Mouse (Mus musculus) right cerebral cortex, postnatal 10 days (tissue): Measurements from ENCODE around the gene Rinl.

ENCODE experiments used
- DNase-seq, 2 experiments: peaks; one replicate each; pipeline ENCODE4 v3.0.0; 2021; ENCODE audit warnings: low spot score in 2 of 2

Rinl gene

DNA sequence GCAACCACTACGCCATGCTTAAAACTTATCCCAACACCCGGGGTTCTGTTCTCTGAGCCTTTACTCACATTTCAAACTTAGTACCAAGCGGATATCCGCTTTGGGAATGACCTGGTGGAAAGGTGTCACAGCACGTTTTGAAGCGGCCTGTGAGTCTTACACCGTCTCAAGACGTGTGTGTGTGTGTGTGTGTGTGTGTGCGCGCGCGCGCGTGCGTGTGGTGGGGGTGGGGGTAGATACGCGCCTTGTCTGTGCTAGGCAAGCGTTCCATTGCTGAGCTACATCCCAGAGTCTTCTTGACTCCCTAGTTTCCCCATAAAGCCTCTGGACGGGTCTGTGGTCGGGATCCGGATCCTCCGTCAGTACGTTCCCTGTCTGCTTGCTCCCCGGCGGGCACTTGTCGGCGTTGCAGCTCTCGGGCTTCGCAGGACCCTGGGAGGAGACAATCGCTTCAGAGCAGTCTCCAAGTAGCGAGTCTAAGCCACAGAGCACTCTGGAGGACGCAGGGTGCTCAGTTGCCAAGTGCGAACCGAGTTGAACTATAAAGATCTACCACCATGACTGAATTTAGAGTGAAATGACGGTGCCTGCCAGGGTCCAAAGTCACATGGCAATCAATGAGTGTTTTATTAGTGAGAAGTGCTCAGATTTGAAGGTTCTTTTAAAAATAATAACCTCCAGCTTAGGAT, 20.8 kb downstream of the Rinl start:
- peak; percentile 78 to 79 for DNase-seq

DNA sequence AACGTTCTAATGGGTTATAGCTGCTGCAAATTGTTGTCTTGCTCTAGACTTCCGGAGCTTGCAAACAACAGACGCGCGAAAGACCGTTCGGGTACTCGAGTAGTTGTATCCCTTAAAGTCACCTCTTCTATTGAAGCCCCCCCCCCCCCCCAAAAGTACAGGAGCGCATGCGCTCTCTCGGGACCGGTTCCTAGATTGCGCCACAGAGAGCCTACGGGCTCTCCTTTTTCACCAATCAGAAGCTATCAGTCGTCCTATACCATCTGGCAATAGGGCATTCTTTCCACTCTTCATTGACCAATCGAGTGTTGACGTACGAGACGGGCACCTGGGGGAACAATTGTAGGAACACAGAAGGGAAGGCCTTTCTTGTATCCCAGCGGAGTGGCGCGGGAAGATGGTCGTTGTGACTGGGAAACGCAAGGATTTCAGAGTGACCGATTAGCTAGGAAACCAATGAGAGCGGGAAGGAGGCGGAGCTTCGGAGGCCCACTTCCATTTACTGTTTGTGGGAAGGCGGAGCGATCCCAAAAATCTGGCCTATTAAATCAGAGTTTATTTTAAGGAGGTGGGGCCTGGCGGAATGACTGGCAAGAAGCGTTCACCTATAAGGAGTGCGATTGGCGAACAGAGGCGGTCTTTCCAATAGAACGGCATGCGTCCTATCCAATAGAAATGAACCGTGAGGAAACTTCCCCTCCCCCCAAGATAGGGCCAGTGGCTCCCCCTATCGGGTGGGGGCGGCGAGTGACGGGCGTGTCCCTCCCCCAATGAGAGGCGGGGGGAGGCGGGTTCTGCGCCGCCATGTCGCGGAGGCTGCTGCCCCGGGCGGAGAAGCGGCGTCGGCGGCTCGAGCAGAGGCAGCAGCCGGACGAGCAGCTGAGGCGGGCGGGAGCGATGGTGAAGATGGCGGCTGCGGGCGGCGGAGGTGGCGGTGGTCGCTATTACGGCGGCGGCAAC, 21.6 kb downstream of the Rinl start:
- peak; percentile 98 to 99 for DNase-seq

DNA sequence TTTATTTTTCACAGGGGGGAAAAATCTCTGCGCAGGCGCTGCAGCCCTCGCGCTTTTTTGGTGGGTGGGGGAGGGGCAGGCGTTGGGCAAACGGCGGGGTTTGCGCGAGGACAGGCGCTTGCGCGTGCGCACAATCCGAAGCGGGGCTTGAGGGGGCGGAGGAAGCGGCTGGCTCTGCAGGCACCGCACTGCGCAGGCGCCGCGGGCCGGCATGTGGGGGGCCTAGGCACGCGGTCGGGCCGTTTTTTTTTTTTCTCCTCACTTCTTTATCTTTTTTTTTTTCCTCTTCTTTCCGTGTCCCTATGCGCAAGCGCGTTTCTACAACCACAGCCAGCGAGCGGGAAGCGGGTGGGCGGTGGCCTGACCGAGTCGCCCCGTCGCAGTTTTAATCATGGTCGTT, 22.5 kb downstream of the Rinl start:
- DNase-seq: peak; percentile 95 to 97

DNA sequence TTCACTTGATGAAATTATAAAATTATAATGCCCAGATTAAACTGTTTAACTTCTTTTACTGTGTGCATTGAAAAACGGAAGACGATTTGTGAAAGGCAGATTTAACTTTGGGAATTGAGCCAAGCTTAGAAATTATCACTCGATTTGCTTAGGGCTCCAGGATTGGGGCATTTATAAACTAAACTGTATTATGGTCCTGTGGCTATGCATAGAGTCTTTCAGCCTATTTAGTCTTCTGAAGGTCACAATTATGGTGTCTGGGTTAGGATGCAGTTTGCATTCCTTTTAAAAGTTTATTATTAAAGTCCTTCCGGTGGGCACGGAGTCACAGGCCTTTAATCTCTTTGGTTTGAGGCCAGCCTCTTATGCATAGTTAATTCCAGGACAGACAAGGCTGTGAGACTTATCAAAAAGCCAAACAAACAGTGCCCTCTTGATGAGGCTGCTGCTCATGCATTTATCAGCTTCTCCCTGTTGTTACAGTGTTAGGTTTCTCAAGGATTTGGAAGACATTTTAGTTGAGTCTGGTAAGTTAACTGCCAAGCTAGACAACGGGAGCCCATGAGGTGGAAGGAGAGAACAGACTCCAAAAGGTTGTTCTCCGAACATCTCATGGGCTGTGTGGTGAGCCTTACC, 23.0 kb downstream of the Rinl start:
- no peak for DNase-seq

DNA sequence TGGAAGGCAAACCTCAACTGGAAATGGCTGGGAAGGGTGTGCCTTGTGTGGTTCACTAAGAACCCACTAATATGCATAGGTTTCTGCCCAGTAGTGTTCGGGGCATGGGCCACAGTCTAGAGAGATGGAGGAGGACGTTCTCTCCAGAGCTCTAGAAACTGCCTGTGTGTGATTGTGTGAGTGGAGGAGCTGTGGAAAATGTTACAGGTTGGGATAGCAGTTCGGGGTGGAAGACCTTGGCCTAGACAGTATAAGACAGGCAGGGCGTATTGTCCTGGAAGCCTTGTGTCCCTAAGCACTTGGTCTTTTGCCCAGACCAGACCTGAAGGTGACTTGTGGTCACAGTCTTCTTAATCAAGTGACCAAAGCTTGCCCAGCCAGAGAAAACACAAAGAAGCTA, 23.7 kb downstream of the Rinl start:
- DNase-seq: no peak

DNA sequence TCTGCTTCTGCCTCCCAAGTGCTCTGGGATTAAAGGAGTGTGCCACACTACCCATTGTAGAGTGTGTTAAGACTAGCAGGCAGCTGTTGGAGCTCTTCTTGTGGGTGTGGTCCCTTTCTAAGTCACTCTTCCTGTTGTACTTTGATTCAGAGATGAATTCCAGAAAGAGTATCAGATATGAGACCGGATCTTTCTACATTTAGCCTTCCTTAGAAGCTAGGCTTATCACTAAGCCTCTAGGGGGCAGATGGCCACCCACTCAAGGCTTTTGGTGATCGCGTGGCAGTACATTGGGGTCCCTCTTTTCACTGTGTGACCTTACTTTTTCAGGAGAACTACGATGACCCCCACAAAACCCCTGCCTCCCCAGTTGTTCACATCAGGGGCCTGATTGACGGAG, 24.2 kb downstream of the Rinl start:
- DNase-seq: no peak

DNA sequence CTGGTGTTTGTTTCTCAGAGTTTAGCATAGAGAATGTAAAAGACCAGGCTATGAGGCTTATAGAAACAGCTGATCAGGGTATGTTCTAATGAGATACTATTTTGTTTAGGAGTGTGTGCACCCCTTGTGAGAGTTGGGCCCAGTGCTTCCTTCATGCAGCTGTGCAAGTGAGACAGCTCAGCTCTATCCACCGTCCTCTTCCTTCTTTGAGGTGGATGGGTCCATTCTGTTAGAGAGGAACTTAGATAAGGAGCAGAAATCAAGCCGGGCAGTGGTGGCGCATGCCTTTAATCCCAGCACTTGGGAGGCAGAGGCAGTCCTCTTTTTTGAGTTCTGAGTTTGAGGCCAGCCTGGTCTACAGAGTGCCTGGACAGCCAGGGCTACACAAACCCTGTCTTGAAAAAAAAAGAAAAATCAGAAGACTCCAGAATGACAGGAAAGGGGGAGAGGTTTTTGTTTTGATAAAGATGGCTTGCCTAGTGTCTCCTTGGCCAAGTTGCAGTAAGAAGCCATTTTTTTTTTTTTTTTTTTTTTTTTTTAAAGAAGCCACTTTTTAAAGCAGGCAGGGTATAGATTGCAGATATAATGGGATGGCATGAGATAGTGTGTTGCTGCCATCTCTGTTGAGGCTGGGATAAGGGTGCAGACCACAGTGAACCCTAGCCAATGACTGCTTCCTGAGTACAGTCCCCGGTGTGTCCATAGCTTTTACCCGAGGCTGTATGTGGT, 25.7 kb downstream of the Rinl start:
- DNase-seq: no peak

DNA sequence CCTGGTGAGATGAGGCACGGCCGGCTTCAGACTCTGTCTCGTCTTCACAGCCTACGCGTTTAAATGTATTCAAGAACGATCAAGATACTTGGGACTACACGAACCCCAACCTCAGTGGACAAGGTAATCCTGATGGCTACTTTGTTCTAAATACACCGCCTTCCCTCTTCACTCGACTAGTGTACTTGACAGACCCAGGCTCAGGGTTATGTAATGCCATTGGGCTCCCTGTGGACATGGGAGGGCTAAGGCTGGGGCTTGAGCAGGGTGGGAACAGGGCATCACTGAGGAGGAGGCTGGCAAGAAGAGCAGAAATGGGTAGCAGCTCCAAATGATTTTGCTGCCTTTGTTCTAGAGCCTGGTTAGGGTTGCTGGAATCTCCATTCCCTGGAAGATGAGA, 26.5 kb downstream of the Rinl start:
- no peak for DNase-seq

DNA sequence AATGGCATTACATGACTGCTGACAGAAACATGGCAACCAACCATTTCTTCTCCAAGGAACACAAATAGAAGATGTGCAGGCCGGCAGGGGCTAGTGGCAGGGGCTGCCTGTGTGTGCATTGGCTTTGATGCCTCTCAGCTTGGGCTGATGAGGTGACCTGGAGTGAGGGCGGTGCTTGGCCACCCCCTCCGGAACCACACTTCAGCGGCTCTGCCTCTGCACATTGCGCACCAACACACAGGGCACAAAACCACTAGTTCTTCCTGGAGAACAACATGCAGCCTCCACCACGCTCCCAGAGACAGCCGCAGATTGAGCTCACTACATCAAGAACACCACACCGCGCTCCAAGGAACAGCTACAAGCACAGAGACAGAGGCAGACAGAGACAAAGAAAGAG, 27.4 kb downstream of the Rinl start:
- no peak for DNase-seq

DNA sequence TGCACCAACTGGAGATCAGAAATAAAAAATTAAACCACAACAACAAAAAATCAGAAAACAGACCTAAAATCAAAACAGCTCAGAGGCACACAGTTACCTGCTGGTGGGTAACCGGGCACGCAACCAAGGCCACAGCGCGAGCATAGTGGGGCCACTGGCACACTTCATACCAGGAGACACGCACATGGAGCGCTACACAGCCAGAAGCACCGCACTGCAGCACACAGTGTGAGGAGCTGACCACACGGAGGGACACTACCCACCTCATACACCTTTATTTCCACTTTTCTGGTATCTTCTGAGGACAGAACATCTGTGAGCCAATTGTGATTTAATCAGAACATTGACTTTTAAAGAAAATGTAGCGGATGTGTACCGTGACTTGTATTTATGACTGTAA, 28.2 kb downstream of the Rinl start:
- no peak for DNase-seq

DNA sequence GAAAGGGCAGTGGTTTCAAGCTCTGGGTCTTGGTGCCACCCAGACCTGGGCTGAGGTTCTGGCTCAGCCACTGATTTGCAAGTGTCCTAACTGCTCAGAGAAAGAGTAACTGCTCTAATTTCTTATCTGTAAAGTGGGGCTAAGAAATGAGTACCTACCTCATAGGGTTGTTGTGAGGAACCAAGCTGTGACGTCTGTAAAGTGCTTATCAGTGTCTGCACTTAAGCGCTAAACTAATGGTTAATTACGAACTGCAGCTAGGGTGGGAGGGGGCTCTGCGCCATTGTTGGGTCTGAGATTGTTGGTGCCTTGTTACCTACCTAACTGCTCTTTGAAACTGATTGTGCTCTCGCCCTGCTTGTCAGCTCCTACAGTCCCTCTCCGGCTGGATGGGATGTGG, 28.8 kb downstream of the Rinl start:
- no peak for DNase-seq

DNA sequence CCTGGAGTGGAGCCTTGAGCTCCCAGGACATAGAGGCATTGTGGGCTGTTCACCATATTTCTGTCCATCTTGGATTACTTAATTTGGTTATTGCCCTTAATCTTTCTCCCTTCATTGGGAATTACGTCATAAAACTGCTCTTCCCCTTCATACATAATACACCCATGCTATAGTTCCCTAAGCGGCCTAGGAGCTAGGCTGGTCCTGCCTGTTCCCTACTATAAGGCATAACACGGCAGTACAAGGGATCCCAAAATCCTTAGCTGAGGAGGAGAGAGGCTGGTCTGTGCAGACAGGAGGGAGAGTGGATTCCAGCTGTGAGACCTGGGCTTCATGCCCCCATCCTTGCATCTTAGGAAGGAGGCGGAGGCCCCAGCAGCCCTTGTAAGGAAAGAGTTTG, 29.2 kb downstream of the Rinl start:
- DNase-seq: no peak

DNA sequence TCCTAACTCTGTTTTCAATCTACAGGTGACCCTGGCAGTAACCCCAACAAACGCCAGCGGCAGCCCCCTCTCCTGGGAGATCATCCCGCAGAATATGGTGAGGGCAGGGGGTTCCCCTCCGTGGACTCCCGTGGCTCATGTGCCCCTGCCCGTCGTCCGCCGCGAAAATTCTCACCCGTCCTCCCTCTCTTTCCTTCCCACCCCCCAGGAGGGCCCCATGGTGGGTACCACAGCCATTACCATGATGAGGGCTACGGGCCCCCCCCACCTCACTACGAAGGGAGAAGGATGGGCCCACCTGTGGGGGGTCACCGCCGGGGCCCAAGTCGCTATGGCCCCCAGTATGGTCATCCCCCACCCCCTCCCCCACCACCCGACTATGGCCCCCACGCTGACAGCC, 29.7 kb downstream of the Rinl start:
- DNase-seq: no peak

DNA sequence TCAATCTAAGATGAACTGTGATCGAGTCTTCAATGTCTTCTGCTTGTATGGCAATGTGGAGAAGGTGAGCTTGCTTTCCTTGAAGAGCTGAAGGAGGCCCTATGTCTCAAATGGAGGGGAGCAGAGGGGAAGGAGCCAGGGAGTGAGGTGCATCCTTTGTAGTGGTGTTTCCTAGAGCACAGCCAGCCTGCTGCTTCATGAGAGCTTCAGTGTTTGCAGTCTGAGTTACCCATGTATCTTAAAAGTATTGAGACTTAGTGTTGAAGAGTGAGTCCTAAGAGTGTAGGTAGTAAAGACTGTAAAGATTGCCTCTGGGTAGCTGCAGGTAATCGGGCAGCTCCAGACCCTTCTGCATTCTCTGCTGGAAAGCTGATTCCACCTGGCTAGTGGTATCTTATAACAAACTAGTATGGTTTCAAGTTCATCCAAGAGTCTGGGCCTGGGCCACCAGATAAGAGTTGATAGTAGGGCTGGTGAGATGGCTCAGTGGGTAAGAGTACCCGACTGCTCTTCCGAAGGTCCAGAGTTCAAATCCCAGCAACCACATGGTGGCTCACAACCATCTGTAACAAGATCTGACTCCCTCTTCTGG, 30.2 kb downstream of the Rinl start:
- no peak for DNase-seq

DNA sequence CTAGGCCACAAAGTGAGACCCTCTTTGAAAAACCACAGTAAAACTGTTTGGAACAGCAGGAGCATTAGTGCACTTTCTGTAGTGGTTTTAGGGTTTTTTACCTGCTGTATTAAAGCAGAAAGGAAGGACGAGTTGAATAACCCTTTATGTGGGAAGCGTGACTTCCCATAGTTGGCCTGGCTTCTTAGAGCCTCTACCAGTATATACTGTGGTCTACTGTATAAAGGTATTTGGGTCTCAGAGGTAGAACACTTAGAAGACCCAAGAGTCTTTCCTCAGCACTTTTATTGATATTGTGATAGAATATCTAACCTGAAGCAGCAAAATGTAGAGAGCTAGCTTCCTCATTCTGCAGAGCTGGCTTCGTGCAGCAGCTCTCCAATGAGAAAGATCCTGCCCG, 30.8 kb downstream of the Rinl start:
- no peak for DNase-seq

DNA sequence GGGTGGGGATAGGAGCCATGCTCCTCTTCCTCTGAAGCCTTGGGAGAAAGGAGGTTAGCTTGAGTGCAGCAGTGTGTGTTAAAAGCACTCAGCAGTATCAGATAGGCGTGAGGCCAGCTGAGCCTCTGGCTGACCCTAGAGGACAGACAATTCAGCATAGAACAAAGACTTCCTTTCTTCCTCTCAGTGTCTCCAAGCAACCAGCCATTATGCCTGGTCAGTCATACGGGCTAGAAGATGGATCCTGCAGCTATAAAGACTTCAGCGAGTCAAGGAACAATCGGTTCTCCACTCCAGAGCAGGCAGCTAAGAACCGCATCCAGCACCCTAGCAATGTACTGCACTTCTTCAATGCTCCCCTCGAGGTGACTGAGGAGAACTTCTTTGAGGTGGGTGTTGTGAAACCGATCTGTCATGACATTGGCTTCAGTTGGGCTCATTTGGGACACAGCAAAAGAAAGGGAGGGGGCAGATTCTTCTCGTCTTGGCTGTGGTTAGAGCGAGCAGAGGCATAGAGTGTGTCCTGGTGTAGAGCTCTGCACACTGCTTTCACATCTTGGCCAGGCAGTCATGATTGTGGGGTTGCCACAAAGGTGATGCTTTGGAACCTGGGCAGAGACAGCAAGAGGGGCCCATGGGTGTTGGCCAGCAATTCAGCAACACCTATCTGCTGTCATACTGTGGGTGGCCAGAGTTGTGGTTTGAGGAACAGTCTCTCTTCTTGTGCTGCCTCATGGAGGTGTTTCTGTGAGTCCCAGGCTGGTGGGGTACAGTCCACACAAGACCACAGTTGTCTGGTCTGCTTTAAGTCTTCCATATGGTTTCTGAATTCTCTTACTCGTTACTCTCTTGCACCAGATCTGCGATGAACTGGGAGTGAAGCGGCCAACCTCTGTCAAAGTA, 31.8 kb downstream of the Rinl start:
- peak in 1 of 2 experiments; percentile 21 for DNase-seq

DNA sequence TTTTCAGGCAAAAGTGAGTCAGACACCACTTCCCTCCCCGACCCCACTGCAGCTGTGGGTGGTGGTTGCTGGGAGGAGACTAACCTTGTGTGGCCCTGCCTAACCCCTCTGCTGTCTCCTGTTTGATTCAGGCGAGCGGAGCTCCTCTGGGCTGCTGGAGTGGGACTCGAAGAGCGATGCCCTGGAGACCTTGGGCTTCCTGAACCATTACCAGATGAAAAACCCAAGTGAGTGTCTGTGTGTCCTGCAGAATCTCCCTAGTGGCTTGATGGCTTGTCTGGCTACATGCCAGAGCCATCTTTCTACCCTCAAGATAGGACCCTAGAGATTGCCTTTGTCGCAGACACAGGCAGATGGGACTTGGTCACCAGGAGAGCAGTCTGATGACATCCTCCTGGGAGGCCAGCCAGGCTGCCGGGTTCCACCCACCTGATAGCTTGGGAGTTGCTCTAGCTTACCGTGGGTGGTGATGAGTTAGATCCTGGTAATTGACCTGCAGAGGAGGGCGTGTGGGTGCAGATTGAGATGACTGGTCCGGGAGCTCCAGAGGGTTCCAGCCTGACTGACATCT, 32.6 kb downstream of the Rinl start:
- DNase-seq: peak; percentile 47 to 62

DNA sequence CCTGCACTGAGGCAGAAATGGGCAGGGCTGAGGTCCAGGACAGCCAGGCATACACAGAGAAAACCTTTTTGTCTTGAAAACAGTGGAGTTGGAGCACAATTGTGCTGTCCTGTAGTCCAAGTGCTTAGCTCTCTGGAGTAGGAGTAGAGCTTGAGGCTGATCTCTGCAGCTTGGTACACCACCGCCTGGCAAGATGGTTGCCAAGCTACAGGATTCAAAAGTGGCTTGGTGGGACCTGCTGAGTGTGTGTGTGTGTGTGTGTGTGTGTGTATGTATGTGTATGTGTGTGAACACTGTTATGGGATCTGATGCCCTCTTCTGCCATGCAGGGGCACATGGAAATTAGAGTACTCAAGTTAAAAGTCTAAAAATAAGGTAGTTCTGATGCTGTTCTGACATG, 33.8 kb downstream of the Rinl start:
- DNase-seq: peak in 1 of 2 experiments; percentile 39

DNA sequence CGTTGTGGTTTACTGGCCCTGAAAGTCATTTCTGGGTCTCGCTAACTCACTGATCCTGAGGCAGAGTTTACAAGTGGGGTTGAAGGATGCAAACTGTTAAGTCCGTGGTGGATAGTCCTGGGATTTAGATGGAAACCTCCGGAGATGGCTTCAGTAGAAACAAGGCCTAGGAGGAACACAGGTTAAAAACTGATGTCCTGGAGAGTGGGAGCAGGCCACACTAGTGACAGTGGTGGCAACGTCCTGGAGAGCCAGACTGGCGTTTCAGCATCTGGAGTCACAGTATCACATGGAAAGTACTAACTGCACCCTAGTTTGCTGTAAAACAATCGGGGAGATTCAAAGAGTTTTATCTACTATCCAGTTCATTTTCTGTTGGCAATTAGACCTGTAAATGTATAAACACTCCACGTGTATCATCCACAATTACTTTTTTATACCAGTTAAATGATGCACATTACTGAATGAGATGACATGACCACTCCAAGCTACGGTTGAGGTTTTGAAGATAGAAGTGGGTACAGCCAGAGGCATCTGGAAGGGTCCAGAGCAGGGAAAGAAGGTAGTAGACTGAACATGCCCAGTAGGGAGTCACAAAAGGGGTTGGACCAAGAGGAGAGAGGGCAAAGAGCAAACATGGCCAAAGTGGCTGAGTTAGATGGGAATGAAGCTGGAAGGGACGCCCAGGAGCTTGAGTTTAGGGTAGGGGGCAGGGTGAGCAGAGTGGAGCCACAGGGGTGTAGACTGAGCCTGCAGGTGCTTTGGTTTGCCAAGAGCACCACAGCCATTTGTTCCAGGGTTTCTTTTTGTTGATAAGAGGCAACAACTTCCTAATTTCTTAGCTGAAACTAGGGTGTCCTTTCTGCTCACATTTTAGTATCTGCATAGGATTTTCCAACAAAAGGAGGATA, 34.5 kb downstream of the Rinl start:
- no peak for DNase-seq
